Mouse (Mus musculus): ENCODE data around the gene Prim2.

- TF ChIP-seq POLR2A (IDR thresholded peaks at IDR 0.05; ENCODE audit: insufficient read depth, low read depth, low read length) (no peak), CTCF (IDR thresholded peaks at IDR 0.05) (no peak)
Observed at GRCm38 (mm10) chr1:33470222-33470621, 199.4 kb downstream of the Prim2 start.

Measured in heart, adult 2 months (tissue).